Mouse (Mus musculus) liver, postnatal 0 days (tissue): ENCODE data around the gene Phf12.

Experiments
- CTCF ChIP-seq: sonication (generic); IDR thresholded peaks from 2 replicates; pipeline ENCODE4 v1.5.1; 2016; ENCODE audit warnings: antibody characterized with exemption, low read depth
- EP300 ChIP-seq: IDR thresholded peaks from 2 replicates; pipeline ENCODE4 v1.6.1; 2016; ENCODE audit warnings: antibody characterized with exemption, low read depth, mild to moderate bottlenecking

GRCm38 (mm10) chr11:78036791-78037190 is 54.2 kb downstream of the Phf12 start:
- TF ChIP-seq CTCF (no peak), EP300 (no peak)
